In genomic region chr8:120563348-120563724, GRCm38 (mm10) we compare ENCODE assay signal across 8 mouse cellular contexts. TPM values are rescaled to one million over a fixed set of nuclear protein-coding genes. Genes with fewer than 3 reads are reported as not detected.
A peak's percentile ranks its signal among the peaks of the same experiment; 100 is the strongest.
DNase-seq lines count a peak whose midpoint lies in the region; ATAC-seq and TF ChIP-seq lines count a peak whose summit lies in the region.

No protein-coding gene starts in this region.

- no peak for DNase-seq in layer of hippocampus, adult 2 months (ENCODE audit: low spot score in 2 of 2)
- DNase-seq in layer of hippocampus, postnatal 10 days (ENCODE audit: low spot score in 2 of 2), result no peak
- DNase-seq in embryo, embryonic 11 days, result peak; percentile 74
- DNase-seq in ovary, postnatal 36 days (ENCODE audit: low spot score), result no peak
- DNase-seq in thymus, postnatal 25 days, result no peak
- no peak for DNase-seq in ovary, postnatal 10 days (ENCODE audit: low spot score)

- ATAC-seq in intestine, embryonic 15.5 days, result peak; percentile 6
- peak; percentile 17 for ATAC-seq in neural tube, embryonic 13.5 days (ENCODE audit: low read depth)

- peaks cover 44% of the 10 kb centered on the region for H3K4me1 ChIP-seq in intestine, embryonic 15.5 days (replicated peaks)
- H3K4me1 ChIP-seq in neural tube, embryonic 13.5 days (replicated peaks), result peaks cover 94% of the 10 kb centered on the region

- H3K4me2 ChIP-seq in intestine, embryonic 15.5 days (replicated peaks), result peak overlapping the region; percentile 45; the same call in 1 of the 2 replicates
- peak overlapping the region; percentile 15 for H3K4me2 ChIP-seq in neural tube, embryonic 13.5 days

- no peak for TF ChIP-seq CTCF in layer of hippocampus, adult 2 months (conservative IDR thresholded peaks at IDR 0.05)

- H3K9ac ChIP-seq in intestine, embryonic 15.5 days, result peak overlapping the region; percentile 23
- H3K9ac ChIP-seq in neural tube, embryonic 13.5 days, result peak overlapping the region; percentile 22; the same call in 1 of the 2 replicates

- 36% methylated on average over 8 of the region's 8 CpGs for WGBS in intestine, embryonic 15.5 days
- 8% methylated on average over 8 of the region's 8 CpGs for whole genome bisulfite sequencing in neural tube, embryonic 13.5 days

- H3K27me3 ChIP-seq in intestine, embryonic 15.5 days (replicated peaks), result no peaks in the 10 kb centered on the region
- no peaks in the 10 kb centered on the region for H3K27me3 ChIP-seq in neural tube, embryonic 13.5 days

- peaks cover 19% of the 10 kb centered on the region for H3K36me3 ChIP-seq in intestine, embryonic 15.5 days
- H3K36me3 ChIP-seq in neural tube, embryonic 13.5 days, result peaks cover 25% of the 10 kb centered on the region

- no peaks in the 10 kb centered on the region for H3K9me3 ChIP-seq in intestine, embryonic 15.5 days
- no peaks in the 10 kb centered on the region for H3K9me3 ChIP-seq in neural tube, embryonic 13.5 days

- H3K4me3 ChIP-seq in layer of hippocampus, adult 2 months, result peak overlapping the region; percentile 0; the same call in 1 of the 2 replicates
- no peak overlapping the region for H3K4me3 ChIP-seq in intestine, embryonic 15.5 days (replicated peaks)
- H3K4me3 ChIP-seq in neural tube, embryonic 13.5 days, result no peak overlapping the region

- peak overlapping the region; percentile 97 for H3K27ac ChIP-seq in layer of hippocampus, adult 2 months
- H3K27ac ChIP-seq in intestine, embryonic 15.5 days, result peak overlapping the region; percentile 84
- peak overlapping the region; percentile 89 for H3K27ac ChIP-seq in neural tube, embryonic 13.5 days (replicated peaks)

RNA-seq across cellular contexts. Expression of gene Gins2, which starts 25.8 kb away (rescaled TPM):
- 1 to 10 TPM; 5.2 to 6.2 TPM for total RNA-seq in layer of hippocampus, adult 2 months (2021)
- total RNA-seq in layer of hippocampus, postnatal 10 days (2021), result 1 to 10 TPM; 2.5 to 4.2 TPM
- polyA plus RNA-seq in intestine, embryonic 15.5 days (2015; fragmentation: Nextera tagmentation; extraction: Ambion mirVana), result 88.4 and 88.8 TPM in 2 replicates
- 20.1 and 21.5 TPM in 2 replicates for polyA plus RNA-seq in neural tube, embryonic 13.5 days (2015; fragmentation: Nextera tagmentation; extraction: Ambion mirVana)
